8 mouse cellular contexts compared by ENCODE assay signal in genomic region chr17:74394855-74395254, GRCm38 (mm10). TPM values are rescaled to one million over a fixed set of nuclear protein-coding genes. Genes with fewer than 3 reads are reported as not detected.
DNase-seq lines count a peak whose midpoint lies in the region; ATAC-seq and TF ChIP-seq lines count a peak whose summit lies in the region.

No protein-coding gene starts in this region.

- H3K4me2 ChIP-seq in hindbrain, embryonic 15.5 days: peak overlapping the region; percentile 70
- H3K4me2 ChIP-seq in lung, embryonic 16.5 days (ENCODE audit: low read depth, low read length): peak overlapping the region; percentile 61
- H3K4me2 ChIP-seq in stomach, embryonic 14.5 days (replicated peaks; ENCODE audit: low read depth, low read length): peak overlapping the region; percentile 55

- 0 out of 2 replicates have a peak, but pooled peaks have one; percentile 11 for ATAC-seq in cerebellum, adult (ENCODE audit: insufficient number of reproducible peaks, low FRiP score, low TSS enrichment)
- ATAC-seq in hindbrain, embryonic 15.5 days (ENCODE audit: low FRiP score, low read depth): peak; percentile 9
- peak; percentile 34 for ATAC-seq in lung, embryonic 16.5 days (ENCODE audit: low read depth)
- ATAC-seq in stomach, embryonic 14.5 days (ENCODE audit: insufficient number of reproducible peaks, insufficient read depth, low FRiP score, low read depth): no peak

- 30% methylated on average over 16 of the region's 16 CpGs for WGBS in hindbrain, embryonic 15.5 days
- WGBS in lung, embryonic 16.5 days: 22% methylated on average over 16 of the region's 16 CpGs
- 27% methylated on average over 16 of the region's 16 CpGs for WGBS in stomach, embryonic 14.5 days

- peak overlapping the region; percentile 97 for H3K4me3 ChIP-seq in testis, adult 2 months (ENCODE audit: control insufficient read depth, low read depth, low read length)
- peak overlapping the region; percentile 83 for H3K4me3 ChIP-seq in hindbrain, embryonic 15.5 days
- H3K4me3 ChIP-seq in lung, embryonic 16.5 days (ENCODE audit: low read length): peak overlapping the region; percentile 82
- H3K4me3 ChIP-seq in stomach, embryonic 14.5 days (ENCODE audit: low read depth, low read length): peak overlapping the region; percentile 81

- H3K9ac ChIP-seq in hindbrain, embryonic 15.5 days: 0 out of 2 replicates have a peak overlapping the region, but pooled peaks have one; percentile 26
- peak overlapping the region; percentile 55 for H3K9ac ChIP-seq in lung, embryonic 16.5 days (ENCODE audit: low read length)
- H3K9ac ChIP-seq in stomach, embryonic 14.5 days (replicated peaks; ENCODE audit: low read depth, low read length): no peak overlapping the region; the same call in 1 of the 2 replicates

- H3K27ac ChIP-seq in testis, adult 2 months (ENCODE audit: control insufficient read depth, insufficient read depth, low read depth, low read length): peak overlapping the region; percentile 65
- H3K27ac ChIP-seq in hindbrain, embryonic 15.5 days (replicated peaks): peak overlapping the region; percentile 54
- H3K27ac ChIP-seq in lung, embryonic 16.5 days (ENCODE audit: low read length): peak overlapping the region; percentile 48
- H3K27ac ChIP-seq in stomach, embryonic 14.5 days (ENCODE audit: low read length): peak overlapping the region; percentile 39; the same call in 1 of the 2 replicates

- no peaks in the 10 kb centered on the region for H3K36me3 ChIP-seq in testis, adult 2 months (ENCODE audit: control insufficient read depth, insufficient read depth, low read length)
- H3K36me3 ChIP-seq in hindbrain, embryonic 15.5 days: peaks cover 7% of the 10 kb centered on the region; the same call in 1 of the 2 replicates
- no peaks in the 10 kb centered on the region for H3K36me3 ChIP-seq in lung, embryonic 16.5 days (ENCODE audit: control insufficient read depth, insufficient read depth, low read length)
- H3K36me3 ChIP-seq in stomach, embryonic 14.5 days (ENCODE audit: control insufficient read depth, insufficient read depth, low read length): no peaks in the 10 kb centered on the region

- no peak for TF ChIP-seq CTCF in testis, adult 2 months (IDR thresholded peaks at IDR 0.05; ENCODE audit: control insufficient read depth, insufficient read depth, insufficient replicate concordance, low read depth, low read length)

- H3K4me1 ChIP-seq in testis, adult 2 months (ENCODE audit: control insufficient read depth, insufficient read depth, low read length): peaks cover 2% of the 10 kb centered on the region
- peaks cover 17% of the 10 kb centered on the region for H3K4me1 ChIP-seq in hindbrain, embryonic 15.5 days (replicated peaks)
- peaks cover 9% of the 10 kb centered on the region for H3K4me1 ChIP-seq in lung, embryonic 16.5 days (replicated peaks; ENCODE audit: control insufficient read depth, insufficient read depth, low read length)
- H3K4me1 ChIP-seq in stomach, embryonic 14.5 days (ENCODE audit: control insufficient read depth, insufficient read depth, low read length): 0 out of 2 replicates have a peak, but pooled peaks cover 4% of the 10 kb centered on the region

- no peak for TF ChIP-seq POLR2A in testis, adult 2 months (IDR thresholded peaks at IDR 0.05; ENCODE audit: control insufficient read depth, low read depth, low read length)

- no peaks in the 10 kb centered on the region for H3K9me3 ChIP-seq in hindbrain, embryonic 15.5 days
- H3K9me3 ChIP-seq in lung, embryonic 16.5 days (ENCODE audit: control insufficient read depth, low read length): no peaks in the 10 kb centered on the region
- H3K9me3 ChIP-seq in stomach, embryonic 14.5 days (ENCODE audit: control insufficient read depth, low read depth, low read length): no peaks in the 10 kb centered on the region

- no peak for DNase-seq in cerebellum, adult 9-10 months
- no peak for DNase-seq in testis, postnatal 14 days (ENCODE audit: low spot score)
- no peak for DNase-seq in left cerebral cortex, adult 8-10 months (ENCODE audit: low spot score in 2 of 2)

- H3K27me3 ChIP-seq in testis, adult 2 months (ENCODE audit: control insufficient read depth, insufficient read depth, low read length): no peaks in the 10 kb centered on the region
- H3K27me3 ChIP-seq in hindbrain, embryonic 15.5 days: no peaks in the 10 kb centered on the region
- no peaks in the 10 kb centered on the region for H3K27me3 ChIP-seq in lung, embryonic 16.5 days (ENCODE audit: control insufficient read depth, insufficient read depth, low read depth, low read length)
- H3K27me3 ChIP-seq in stomach, embryonic 14.5 days (ENCODE audit: control insufficient read depth, insufficient read depth, low read length): no peaks in the 10 kb centered on the region

RNA-seq across cellular contexts. Expression of gene Slc30a6, which starts 0.6 kb away (rescaled TPM):
- 10.0 and 12.1 TPM in 2 replicates for polyA plus RNA-seq in testis, adult 2 months (2012; rRNA removed)
- 30.1 and 32.2 TPM in 2 replicates for polyA plus RNA-seq in hindbrain, embryonic 15.5 days (2015; fragmentation: Nextera tagmentation; extraction: Ambion mirVana)
- polyA plus RNA-seq in lung, embryonic 16.5 days (2015; fragmentation: Nextera tagmentation; extraction: Ambion mirVana): 38.4 and 40.5 TPM in 2 replicates
- polyA plus RNA-seq in stomach, embryonic 14.5 days (2014; fragmentation: Nextera tagmentation; extraction: Ambion mirVana): 39.4 and 41.7 TPM in 2 replicates
- 10 to 100 TPM; 13.7 to 17.6 (median 15.2) TPM for total RNA-seq in left cerebral cortex, adult 8-10 months (2022)

RNA-seq across cellular contexts. Expression of gene Spast, which starts 56.1 kb away (rescaled TPM):
- 22.0 and 23.3 TPM in 2 replicates for polyA plus RNA-seq in testis, adult 2 months (2012; rRNA removed)
- 34.2 and 35.5 TPM in 2 replicates for polyA plus RNA-seq in hindbrain, embryonic 15.5 days (2015; fragmentation: Nextera tagmentation; extraction: Ambion mirVana)
- 10.8 and 11.0 TPM in 2 replicates for polyA plus RNA-seq in lung, embryonic 16.5 days (2015; fragmentation: Nextera tagmentation; extraction: Ambion mirVana)
- 21.0 and 21.5 TPM in 2 replicates for polyA plus RNA-seq in stomach, embryonic 14.5 days (2014; fragmentation: Nextera tagmentation; extraction: Ambion mirVana)
- total RNA-seq in left cerebral cortex, adult 8-10 months (2022): 10 to 100 TPM; 41.9 to 49.5 (median 45.9) TPM
